Mouse (Mus musculus): ENCODE results near the gene Upk3b.

Upk3b gene

DNA sequence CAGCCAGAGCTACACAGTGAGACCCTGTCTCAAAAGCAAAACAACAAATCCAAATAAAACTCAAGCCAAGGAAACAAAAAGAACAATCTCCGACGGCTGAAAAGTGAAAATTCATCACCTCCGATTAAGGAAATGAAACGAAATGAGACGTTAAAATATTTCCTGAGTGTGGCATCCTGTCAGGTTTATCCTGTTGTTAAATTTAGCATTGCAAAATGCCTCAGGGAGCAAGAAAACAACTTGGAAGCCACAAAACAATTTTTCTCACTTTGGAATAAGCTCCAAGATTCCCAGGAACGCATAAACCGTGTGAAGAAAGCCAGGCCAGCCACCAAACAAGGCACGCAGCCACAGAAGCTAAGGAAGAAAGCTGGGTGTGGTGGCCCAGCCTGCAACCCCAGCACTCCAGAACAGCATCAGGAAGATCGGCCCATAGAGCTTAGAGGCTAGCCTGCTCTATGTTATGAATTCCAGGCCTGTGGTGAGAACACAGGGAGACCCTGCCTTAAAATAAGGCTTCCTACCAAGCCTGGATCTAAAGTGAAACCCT is 38.8 kb downstream of the Upk3b start:
- no peak for DNase-seq

DNA sequence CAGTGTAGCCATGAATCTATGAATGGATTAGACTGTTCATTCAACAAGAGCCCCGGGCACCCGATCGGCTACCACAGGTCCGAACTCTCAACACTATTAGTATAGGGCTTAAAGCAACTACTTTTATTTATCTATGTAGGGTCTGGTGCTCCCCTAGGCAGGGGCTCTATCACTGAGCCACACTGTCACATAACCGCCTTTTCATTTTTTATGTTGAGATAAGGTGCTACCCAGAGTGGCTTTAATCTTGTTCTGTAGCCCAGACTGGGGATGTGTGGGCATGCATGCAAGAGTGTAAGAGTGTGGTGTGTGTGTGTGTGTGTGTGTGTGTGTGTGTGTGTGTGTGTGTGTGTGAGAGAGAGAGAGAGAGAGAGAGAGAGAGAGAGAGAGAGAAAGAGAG is 39.8 kb downstream of the Upk3b start:
- DNase-seq = no peak

GRCm38 (mm10) chr5:136082345-136082744 is 44.0 kb downstream of the Upk3b start:
- no peak for DNase-seq

- peak; percentile 95 for DNase-seq
Measured at GRCm38 (mm10) chr5:136083669-136084107, 45.4 kb downstream of the Upk3b start, which contains the start of gene Rasa4. Gene Rasa4 (plus strand): TSS chr5:136083916.

- peak; percentile 49 for DNase-seq
Measured at GRCm38 (mm10) chr5:136084144-136084881, 46.0 kb downstream of the Upk3b start.

DNA sequence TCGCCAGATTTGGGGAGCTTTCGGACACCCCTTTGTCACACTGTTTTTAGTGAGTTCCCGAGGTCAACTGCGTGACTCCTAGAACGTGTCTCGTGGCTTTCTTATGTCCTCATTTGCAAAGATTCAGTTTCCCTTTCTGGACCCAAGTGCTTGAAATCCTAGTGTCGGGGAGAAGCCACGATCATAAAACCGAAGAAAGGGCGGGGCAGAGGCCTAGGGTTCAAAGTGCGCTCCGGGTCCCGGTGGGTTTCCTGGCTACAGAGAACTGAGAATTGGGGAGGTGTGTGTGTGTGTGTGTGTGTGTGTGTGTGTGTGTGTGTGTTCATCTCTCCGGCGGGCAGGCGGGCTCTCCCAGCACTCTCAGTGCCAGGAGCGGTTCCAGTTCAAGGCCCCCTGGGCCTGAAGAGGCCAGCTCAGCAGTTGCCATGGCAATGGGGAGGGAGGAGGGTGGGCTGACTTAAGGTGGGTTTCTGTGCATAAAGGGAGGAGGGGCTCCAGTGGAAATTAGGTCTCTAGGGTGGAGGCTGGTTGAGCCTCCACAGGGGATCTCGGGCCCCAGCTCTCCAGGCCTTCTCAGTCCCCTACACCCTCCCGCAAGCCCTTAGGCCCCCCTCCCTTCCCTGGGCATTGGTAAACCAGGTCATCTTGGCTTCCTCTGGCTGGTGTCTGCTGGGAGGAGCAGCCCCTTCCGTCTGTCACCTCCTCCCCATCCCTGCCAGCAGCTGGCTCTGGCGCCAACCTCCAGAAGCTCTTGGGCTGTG is 46.8 kb downstream of the Upk3b start:
- DNase-seq = peak; percentile 74

DNA sequence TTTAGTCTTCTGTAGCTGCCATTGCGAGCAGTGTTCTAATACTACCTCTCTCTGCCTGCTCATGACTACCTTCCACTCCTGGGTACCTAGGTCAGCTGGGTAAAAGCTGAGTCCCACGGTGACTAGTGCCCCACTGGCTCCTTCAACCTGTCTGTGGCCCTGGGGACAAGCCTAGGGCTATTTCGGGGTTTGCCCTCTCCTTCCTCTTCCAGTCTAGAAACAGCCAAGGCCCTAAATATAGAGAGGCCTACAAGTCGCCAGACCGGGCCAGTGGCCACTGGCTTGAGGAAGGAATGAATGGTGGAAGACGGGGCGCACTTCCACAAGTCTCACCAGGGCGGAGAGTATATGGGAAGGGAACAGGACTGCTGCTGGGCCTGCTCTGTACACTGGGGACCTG is 48.0 kb downstream of the Upk3b start:
- DNase-seq = no peak

DNA sequence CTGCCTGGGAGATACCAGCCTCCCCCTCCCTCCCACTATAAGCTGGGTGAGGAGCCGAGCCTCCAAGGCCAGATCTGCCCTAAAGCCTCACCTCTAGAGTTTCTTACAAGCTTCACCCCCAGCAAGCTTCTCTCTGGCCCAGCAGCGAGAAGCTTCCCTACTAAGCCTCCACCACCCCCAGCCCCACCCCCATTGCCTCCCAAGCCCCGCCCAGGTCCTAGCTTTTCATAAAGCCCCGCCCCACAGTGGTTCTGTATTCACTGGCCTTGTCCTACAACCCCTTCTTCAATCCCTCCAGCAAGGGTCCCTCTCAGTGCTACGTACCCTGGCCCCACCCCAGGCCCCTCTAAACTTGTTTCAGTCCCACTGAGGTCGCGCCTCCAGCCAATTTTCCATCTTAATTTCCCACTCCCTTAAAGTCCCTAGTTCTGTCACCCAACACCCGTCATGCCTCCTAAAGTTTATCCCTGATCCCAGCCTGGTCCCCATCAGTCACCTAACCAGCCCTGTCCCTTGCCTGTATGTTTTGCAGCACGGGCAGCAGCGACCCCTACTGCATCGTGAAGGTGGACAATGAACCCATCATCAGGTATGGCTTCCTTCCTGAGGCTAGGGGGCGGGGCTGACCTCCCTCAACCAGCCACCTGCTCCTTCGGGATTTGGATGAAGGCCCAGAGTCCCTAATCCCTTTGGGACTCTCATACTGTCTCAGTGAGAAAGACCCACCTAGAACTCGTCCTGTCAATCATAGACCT is 50.7 kb downstream of the Upk3b start:
- DNase-seq = no peak

DNA sequence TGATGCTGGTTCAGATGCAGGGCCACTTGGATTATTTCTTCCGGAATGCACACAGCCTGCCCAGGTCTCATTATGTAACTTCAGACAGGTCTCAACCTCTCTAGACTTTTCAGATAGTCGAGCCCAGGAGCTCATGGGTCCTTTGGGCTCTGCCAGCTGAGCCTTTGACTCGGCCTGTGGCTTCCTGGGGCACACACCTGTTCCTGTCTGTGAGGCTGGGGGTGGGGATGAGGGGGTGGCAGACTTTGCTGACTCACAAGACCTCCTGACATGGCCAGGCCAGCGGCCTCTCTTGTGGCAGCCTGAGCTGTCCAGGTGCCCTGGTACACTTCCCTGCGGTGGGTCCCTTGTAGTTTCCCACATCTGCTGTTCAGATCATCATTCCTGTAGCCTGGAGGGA is 53.6 kb downstream of the Upk3b start:
- no peak for DNase-seq

DNA sequence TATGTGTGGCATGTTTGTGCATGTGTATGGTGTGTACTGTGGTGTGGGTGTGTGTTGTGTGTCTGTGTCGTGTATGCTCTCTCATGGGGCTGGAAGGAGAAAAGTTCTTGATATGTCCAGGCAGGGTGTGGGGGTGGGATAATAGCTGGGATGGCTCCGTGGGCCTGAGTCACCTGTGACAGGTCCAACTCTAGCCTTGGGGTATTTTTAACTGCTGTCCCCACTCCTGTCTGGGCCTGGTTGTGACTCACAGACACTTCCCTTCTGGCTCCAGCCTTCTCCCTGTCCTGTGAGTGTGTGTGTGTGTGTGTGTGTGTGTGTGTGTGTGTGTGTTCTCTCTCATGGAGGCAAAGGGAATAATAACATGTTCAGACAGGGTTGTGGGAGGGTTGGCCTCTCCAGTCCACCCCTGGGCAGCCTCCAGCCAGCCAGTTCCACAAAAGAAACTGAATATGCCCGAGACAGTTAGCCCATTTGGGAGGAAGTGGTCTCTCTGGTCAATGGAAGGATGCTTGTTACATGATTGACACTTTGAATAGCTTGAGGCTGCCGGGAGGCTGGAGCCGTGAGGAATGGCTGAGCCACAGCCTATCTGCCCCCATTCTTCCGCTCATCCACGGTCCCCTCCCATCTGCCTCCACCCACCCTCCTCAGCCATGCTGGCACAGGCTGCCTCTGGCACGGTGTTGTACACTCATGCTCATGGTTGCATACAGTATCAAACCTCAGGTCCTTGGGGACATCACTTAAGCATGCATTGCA is 56.1 kb downstream of the Upk3b start:
- DNase-seq = no peak

DNA sequence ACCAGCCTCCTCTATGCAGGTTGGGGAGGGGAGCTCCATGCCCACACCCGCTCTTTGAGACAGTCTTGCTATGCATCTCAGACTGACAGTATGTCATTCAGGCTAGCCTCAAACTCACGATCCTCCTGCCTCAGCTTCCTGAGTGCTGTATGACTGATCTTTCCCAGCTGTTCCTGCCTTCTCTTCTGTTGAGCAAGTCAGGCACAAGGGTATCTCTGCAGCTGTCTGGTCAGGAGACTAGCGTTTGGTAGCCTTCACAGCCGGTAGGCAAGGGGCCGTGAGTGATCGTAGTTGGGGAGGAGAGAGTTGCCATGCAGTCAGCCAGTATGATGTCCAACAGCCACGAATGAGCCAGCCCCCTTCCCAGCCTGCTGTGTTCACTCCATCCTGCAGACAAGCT is 56.8 kb downstream of the Upk3b start:
- no peak for DNase-seq

Data from cerebellum, adult 9-10 months (tissue).